Mouse (Mus musculus) spleen, adult 12 weeks (tissue): ENCODE measurements around the gene Hdac1.
A peak's percentile ranks its signal among the peaks of the same experiment; 100 is the strongest.

Experiments
- DNase-seq: peaks from one replicate; pipeline ENCODE4 v3.0.0; 2022; ENCODE audit warnings: low spot score

Hdac1 gene

GRCm38 (mm10) chr4:129542592-129543141, at the start of gene Hdac1:
Hdac1 (minus strand) TSS chr4:129542713.
- peak; percentile 90 for DNase-seq

GRCm38 (mm10) chr4:129588865-129589264, 46.4 kb upstream of the Hdac1 start:
- DNase-seq, result no peak

DNA sequence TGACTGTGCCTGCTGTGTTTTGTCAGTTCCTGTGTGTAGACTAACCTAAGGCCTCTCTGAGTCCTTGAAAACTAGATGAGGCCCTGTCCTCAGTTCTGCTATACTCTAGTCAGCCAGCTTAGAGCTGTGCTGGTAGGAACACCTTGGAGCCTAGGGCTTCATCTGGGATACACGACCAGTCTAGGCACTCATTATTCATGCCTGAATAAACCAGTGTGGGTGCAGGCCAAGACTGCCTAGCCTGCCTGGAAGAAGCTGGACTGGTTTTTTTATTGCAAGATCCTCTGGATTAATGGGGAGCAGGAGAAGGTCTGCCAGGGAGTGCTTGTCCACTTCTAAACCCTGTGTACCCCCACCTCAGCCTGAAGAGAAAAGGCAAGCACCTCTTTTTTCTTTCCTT, 44.4 kb upstream of the Hdac1 start:
- DNase-seq, result no peak

GRCm38 (mm10) chr4:129585773-129586172, 43.3 kb upstream of the Hdac1 start:
- no peak for DNase-seq

DNA sequence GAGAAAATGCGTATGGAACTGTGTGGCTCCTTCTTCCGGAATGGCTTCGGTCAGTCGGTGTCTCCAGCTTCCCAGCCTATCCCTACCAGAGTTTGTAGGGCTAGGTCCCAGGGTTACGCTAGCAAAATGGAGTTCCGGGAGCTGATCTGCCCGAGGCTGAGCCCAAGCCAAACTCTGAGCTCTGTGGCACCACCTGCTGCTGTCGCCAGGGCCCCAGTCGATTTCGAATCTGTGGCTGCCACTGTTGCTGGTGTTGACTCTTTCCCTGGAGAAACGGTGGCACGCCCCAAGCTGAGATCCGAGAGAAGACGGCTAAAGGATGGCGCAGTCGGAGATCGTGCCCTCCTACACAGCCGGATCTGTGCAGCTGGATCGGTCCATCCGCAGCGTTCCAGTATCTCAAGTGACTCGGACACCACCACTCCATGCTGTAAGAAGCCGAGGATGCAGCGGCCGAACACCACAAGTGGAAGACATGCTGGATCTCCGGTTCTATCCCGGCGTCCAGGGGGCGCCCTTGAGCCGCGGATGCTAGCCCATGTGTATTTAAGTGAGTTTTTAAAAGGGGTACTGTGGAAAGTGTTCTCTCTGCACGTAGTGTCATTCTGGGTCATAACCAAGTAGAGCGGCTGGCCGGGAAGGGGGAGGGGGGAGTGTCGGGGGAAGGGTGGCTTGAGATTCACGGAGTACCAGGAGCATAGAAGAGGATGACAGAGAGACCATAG, 42.5 kb upstream of the Hdac1 start:
- peak; percentile 72 for DNase-seq

- no peak for DNase-seq
These were observed 41.9 kb upstream of the Hdac1 start for GRCm38 (mm10) chr4:129584370-129584769.

GRCm38 (mm10) chr4:129582251-129582650, 39.7 kb upstream of the Hdac1 start:
- no peak for DNase-seq

- no peak for DNase-seq
These were observed 37.8 kb upstream of the Hdac1 start for GRCm38 (mm10) chr4:129580347-129580746.

GRCm38 (mm10) chr4:129578466-129578865, 36.0 kb upstream of the Hdac1 start, which contains the start of gene Fam167b:
Fam167b (minus strand) TSS chr4:129578549.
- DNase-seq, result no peak

GRCm38 (mm10) chr4:129577688-129578087, 35.2 kb upstream of the Hdac1 start:
- no peak for DNase-seq

DNA sequence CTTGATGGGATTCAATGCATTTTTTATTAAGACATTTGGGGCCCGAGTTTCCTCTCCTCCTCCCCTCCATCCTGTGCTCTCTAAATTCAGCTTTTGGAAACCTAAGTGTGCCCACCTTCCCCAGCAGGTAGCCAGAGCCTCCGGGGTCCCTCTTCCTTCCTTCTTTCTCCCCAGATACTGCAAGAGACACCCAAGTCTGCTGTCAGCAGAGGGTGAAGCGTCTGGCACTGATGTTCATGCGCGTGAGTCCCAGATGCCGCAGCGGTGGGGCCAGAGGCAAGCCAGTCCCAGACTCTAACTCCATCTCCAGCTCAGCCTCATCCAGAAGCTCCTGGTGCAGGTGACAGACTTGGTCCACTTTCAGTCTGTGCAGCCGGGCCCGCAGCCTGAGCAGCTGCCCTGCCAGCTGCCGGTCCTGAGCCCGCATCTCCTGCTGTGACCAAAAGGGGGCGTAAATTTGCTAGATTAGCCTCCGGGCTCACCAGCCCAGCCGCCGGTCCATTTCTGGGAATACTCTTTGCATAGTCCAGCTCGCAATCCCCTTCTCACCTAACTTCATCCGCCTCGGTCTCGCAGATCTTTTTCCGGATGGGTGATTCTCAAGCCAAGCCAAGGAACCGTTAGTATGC, 34.5 kb upstream of the Hdac1 start:
- peak; percentile 45 for DNase-seq

- DNase-seq, result peak; percentile 75
These were observed 32.8 kb upstream of the Hdac1 start for GRCm38 (mm10) chr4:129575171-129575844.

GRCm38 (mm10) chr4:129573430-129573829, 30.9 kb upstream of the Hdac1 start, which contains the start of gene Lck:
Lck (minus strand) TSS chr4:129573641.
- peak; percentile 23 for DNase-seq

DNA sequence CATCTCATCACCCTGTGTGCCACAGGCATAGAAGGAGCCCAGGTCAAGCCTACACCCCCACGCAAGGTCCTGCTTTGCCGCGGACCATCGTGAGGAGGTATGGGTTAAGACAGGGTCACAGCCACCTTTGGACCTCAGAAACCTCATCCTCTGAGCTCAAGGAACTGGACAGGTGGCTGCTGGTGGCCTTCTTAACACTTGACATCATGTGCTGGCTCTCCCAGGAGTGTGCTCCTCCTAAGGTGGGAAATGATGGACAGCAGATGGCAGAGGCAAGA, 30.5 kb upstream of the Hdac1 start:
- no peak for DNase-seq

DNA sequence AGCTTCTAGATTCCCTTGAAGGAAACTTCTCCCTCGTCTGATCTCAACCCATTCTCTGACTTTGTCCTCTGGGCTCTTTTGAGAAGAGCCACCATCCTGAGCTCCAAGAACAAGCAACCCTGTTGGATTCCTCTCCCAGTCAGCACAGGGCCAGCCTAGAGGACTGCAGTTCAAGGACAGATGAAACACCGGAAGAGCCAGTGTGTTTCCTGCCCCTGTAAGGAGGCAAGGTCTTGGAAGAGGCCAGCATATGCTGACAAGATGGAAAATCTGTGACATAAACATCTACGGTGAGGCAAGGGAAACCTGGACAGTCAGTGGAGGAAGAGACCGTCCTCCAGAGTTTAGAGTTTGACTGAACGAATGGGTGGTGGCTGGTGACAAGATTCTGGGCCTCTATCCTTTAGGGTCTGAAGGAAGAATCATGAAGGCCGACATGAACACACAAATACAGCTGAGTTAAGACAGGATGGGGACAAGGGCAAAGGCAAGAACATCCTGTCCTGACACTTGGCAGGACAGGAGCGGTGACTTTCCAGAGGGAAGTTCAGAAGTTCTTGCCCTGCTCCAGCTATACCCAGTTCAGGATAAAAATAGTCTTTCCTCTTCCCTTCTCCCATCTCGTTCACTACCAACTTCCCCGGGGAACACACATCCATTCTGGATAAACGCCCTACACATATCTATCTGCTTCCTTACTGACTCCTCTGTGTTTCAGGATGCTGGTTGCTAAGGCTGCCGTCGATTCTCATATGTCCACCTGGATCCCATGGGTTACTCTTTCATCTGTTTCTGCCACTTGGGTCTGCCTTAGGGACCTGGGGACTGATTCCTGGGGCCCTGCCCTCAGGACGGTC, 30.0 kb upstream of the Hdac1 start:
- no peak for DNase-seq

DNA sequence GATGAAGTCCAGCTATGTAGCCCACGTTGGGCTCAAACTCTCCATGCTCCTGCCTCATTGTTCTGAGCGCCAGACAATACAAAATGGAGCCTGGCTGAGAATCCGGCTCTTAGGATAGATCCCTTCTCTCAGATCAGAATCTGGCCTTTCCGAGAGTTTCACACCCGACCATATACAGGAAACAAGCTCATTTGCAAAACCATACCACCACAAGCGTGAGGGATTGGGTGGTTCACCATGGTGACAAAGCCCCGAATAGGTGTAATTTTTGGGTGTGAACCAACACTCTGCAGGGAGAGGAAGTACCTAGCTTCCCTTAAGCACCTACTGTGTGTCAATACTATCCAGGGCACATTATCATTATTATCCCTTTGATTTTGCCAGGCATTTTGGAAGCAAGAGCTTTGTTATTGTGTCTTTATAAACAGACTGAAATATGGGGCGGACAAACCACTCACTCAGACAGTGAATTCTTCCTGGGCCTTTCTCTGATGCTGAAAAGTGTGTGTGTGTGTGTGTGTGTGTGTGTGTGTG, 29.1 kb upstream of the Hdac1 start:
- DNase-seq, result no peak

- no peak for DNase-seq
These were observed 27.5 kb upstream of the Hdac1 start for GRCm38 (mm10) chr4:129570028-129570427.

GRCm38 (mm10) chr4:129568366-129568765, 25.9 kb upstream of the Hdac1 start:
- no peak for DNase-seq

DNA sequence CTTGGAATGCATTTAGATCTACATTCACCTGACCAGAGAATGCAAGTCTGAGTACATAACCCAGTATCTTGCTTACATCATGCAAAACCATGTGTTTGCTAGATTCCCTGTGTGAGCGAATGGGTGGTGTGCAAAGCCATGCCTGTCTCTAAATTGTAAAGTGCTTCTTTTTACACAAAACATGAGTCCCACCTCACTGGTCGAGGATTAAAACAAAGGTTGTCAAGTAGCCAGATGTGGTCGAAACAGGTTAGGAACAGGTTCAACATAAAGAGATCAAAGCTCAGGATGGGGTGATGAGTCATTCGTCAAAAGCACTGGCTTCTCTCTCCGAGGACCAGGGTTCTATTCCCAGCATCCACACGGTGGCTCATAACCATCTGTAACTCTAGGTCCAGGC, 22.6 kb upstream of the Hdac1 start:
- DNase-seq, result no peak

DNA sequence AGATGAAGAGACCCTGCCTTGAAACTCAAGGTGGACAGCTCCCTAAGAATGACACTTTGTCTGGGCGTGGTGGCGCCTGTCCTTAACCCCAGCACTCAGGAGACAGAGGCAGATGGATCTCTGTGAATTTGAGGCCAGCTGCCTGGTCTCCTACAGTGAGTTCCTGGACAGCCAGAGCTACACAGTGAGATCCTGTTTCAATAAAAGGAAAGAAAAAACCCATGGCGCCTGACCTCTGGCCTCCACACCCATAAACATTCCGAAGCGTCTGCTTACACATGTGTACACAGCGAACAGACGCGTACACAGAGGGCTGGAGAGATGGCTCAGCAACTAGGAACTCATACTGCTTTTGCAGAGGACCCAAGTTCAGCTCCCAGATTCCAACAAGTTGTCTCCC, 21.2 kb upstream of the Hdac1 start:
- no peak for DNase-seq

DNA sequence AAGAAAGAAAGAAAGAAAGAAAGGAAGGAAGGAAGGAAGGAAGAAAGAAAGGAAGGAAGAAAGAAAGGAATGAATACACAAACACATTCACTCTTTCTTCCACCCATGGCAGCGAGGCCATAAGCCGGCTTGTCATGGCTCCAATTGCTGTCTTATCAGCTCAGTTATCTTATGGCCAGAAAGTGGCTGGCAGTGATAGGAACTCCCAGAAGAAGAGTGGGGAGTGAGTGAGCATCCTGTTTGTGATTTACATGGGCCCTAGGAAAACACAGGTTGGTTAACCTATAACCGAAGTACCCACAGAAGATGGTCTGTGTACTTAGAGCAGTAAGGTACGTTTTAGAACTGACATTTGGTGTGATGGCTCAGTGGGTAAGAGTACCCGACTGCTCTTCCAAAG, 18.7 kb upstream of the Hdac1 start:
- no peak for DNase-seq
